Mouse (Mus musculus): ENCODE measurements around the gene Gabra5. TPM values are rescaled to one million over a fixed set of nuclear protein-coding genes. Genes with fewer than 3 reads are reported as not detected.

Gene Gabra5
- polyA plus RNA-seq (2015; fragmentation: Nextera tagmentation; extraction: Ambion mirVana), result 43.9 and 55.0 TPM in 2 replicates

- peak within 1 kb of the TSS; percentile 85 for H3K9ac ChIP-seq (ENCODE audit: low read depth, low read length)
- peaks cover 18% of the 10 kb centered on the region for H3K27me3 ChIP-seq (ENCODE audit: control insufficient read depth, insufficient read depth, low read depth, low read length)
- H3K36me3 ChIP-seq (ENCODE audit: control insufficient read depth, insufficient read depth, low read length), result no peaks in the 10 kb centered on the region
- WGBS, result under 1% methylated on average over 59 of the region's 59 CpGs
- H3K4me2 ChIP-seq (ENCODE audit: low read length), result peak within 1 kb of the TSS; percentile 73
- H3K9me3 ChIP-seq (replicated peaks; ENCODE audit: control insufficient read depth, low read length, poor library complexity, severe bottlenecking), result no peaks in the 10 kb centered on the region
- H3K27ac ChIP-seq (ENCODE audit: low read length), result peak within 1 kb of the TSS; percentile 60
- ATAC-seq, result peak; percentile 90
- H3K4me1 ChIP-seq (ENCODE audit: control insufficient read depth, insufficient read depth, low read length), result peaks cover 8% of the 10 kb centered on the region; the same call in 1 of the 2 replicates
- H3K4me3 ChIP-seq (ENCODE audit: low read depth, low read length), result peak within 1 kb of the TSS; percentile 73
These were observed at the start of gene Gabra5 for GRCm38 (mm10) chr7:57509681-57510141. Gene Gabra5, minus strand, starts transcription at chr7:57510059.

- 21% methylated on average over 7 of the region's 7 CpGs for WGBS
- ATAC-seq, result no peak
These were observed 28.7 kb upstream of the Gabra5 start for GRCm38 (mm10) chr7:57538565-57538964.

GRCm38 (mm10) chr7:57532676-57533075 is 22.8 kb upstream of the Gabra5 start:
- Histone ChIP-seq H3K36me3 (ENCODE audit: control insufficient read depth, insufficient read depth, low read length) (no peaks in the 10 kb centered on the region), H3K4me3 (ENCODE audit: low read depth, low read length) (no peak overlapping the region), H3K27ac (ENCODE audit: low read length) (no peak overlapping the region), H3K4me1 (ENCODE audit: control insufficient read depth, insufficient read depth, low read length) (no peaks in the 10 kb centered on the region), H3K27me3 (ENCODE audit: control insufficient read depth, insufficient read depth, low read depth, low read length) (no peaks in the 10 kb centered on the region), H3K4me2 (ENCODE audit: low read length) (no peak overlapping the region), H3K9me3 (replicated peaks; ENCODE audit: control insufficient read depth, low read length, poor library complexity, severe bottlenecking) (no peaks in the 10 kb centered on the region), H3K9ac (ENCODE audit: low read depth, low read length) (no peak overlapping the region)
- no peak for ATAC-seq
- WGBS, result 86% methylated on average over 10 of the region's 10 CpGs

More at GRCm38 (mm10) chr7:57538565-57538964, 28.7 kb upstream of the Gabra5 start:
- H3K9ac ChIP-seq (ENCODE audit: low read depth, low read length), result no peak overlapping the region
- no peak overlapping the region for H3K4me2 ChIP-seq (ENCODE audit: low read length)
- H3K27me3 ChIP-seq (ENCODE audit: control insufficient read depth, insufficient read depth, low read depth, low read length), result no peaks in the 10 kb centered on the region
- no peaks in the 10 kb centered on the region for H3K9me3 ChIP-seq (replicated peaks; ENCODE audit: control insufficient read depth, low read length, poor library complexity, severe bottlenecking)
- H3K4me1 ChIP-seq (ENCODE audit: control insufficient read depth, insufficient read depth, low read length), result no peaks in the 10 kb centered on the region
- H3K27ac ChIP-seq (ENCODE audit: low read length), result no peak overlapping the region
- H3K4me3 ChIP-seq (ENCODE audit: low read depth, low read length), result no peak overlapping the region
- H3K36me3 ChIP-seq (ENCODE audit: control insufficient read depth, insufficient read depth, low read length), result no peaks in the 10 kb centered on the region

DNA sequence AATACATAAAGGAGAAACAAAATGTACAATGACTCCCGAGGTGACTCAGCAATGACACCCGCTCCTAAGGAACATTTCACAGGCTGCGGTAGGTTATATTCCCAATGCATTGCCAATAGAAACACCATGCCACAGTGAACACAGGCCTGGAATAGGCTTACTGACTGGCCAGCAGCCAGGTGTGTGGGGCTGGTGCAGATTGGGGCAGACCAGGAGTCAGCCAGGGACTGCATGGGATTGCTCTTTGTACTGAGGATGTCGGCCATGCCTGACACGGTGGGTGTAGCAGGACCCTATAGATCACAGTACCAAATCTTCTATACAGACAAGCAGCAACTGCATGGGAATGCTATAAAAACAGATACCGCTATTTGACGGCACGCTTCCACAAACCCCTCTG is 20.1 kb upstream of the Gabra5 start:
- no peak overlapping the region for H3K4me2 ChIP-seq (ENCODE audit: low read length)
- no peak for ATAC-seq
- no peak overlapping the region for H3K4me3 ChIP-seq (ENCODE audit: low read depth, low read length)
- H3K27me3 ChIP-seq (ENCODE audit: control insufficient read depth, insufficient read depth, low read depth, low read length), result no peaks in the 10 kb centered on the region
- H3K9me3 ChIP-seq (replicated peaks; ENCODE audit: control insufficient read depth, low read length, poor library complexity, severe bottlenecking), result no peaks in the 10 kb centered on the region
- H3K9ac ChIP-seq (ENCODE audit: low read depth, low read length), result no peak overlapping the region
- no peak overlapping the region for H3K27ac ChIP-seq (ENCODE audit: low read length)
- WGBS, result 92% methylated on average over 8 of the region's 8 CpGs
- H3K4me1 ChIP-seq (ENCODE audit: control insufficient read depth, insufficient read depth, low read length), result no peaks in the 10 kb centered on the region
- H3K36me3 ChIP-seq (ENCODE audit: control insufficient read depth, insufficient read depth, low read length), result no peaks in the 10 kb centered on the region

DNA sequence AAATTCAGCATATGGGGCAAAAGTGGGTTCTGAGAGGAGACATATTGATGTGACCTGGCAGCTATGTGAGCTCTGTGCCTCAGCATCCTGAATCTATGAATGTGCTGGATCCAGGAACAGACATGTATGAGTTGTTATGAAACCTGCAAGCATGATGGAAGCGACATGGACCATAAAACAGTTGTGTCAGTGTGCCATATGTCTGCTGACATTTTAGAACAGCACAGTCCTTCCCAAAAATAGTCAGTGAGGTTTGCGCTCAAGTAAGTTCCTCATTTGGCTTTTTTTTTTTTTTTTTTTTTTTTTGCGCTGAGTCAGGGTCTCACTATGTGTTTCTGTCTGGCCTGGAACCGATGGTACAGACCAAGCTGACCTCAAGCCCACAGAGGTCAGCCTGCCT is 19.6 kb upstream of the Gabra5 start:
- Histone ChIP-seq H3K4me3 (ENCODE audit: low read depth, low read length) (no peak overlapping the region), H3K4me1 (ENCODE audit: control insufficient read depth, insufficient read depth, low read length) (no peaks in the 10 kb centered on the region), H3K9me3 (replicated peaks; ENCODE audit: control insufficient read depth, low read length, poor library complexity, severe bottlenecking) (no peaks in the 10 kb centered on the region), H3K27me3 (ENCODE audit: control insufficient read depth, insufficient read depth, low read depth, low read length) (no peaks in the 10 kb centered on the region), H3K9ac (ENCODE audit: low read depth, low read length) (no peak overlapping the region), H3K36me3 (ENCODE audit: control insufficient read depth, insufficient read depth, low read length) (no peaks in the 10 kb centered on the region), H3K4me2 (ENCODE audit: low read length) (no peak overlapping the region), H3K27ac (ENCODE audit: low read length) (no peak overlapping the region)
- no peak for ATAC-seq
- WGBS, result 87% methylated on average over 4 of the region's 4 CpGs

DNA sequence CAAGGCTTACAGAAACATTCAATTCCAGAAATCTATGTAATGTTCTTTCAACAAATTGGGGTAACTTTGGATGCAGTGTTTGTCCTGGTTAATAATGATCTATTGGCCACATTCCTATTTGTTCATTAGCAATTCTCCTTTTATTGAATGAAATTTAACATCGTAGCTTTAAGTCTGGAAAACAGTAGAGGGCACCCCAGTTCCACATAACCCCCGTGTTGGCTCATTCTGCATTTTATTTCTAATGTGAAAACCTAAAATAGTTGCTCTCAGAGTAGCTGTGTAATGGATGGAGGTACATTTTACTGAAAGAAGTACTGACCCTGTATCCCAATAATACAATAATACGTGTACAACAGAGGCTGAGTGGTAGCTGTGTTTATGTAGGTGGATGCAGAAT is 3.1 kb upstream of the Gabra5 start:
- Histone ChIP-seq H3K4me3 (ENCODE audit: low read depth, low read length) (no peak overlapping the region), H3K27ac (ENCODE audit: low read length) (no peak overlapping the region), H3K9ac (ENCODE audit: low read depth, low read length) (no peak overlapping the region), H3K27me3 (ENCODE audit: control insufficient read depth, insufficient read depth, low read depth, low read length) (peaks cover 7% of the 10 kb centered on the region), H3K36me3 (ENCODE audit: control insufficient read depth, insufficient read depth, low read length) (no peaks in the 10 kb centered on the region), H3K9me3 (replicated peaks; ENCODE audit: control insufficient read depth, low read length, poor library complexity, severe bottlenecking) (no peaks in the 10 kb centered on the region), H3K4me1 (ENCODE audit: control insufficient read depth, insufficient read depth, low read length) (peaks cover 6% of the 10 kb centered on the region; the same call in 1 of the 2 replicates), H3K4me2 (ENCODE audit: low read length) (no peak overlapping the region)
- WGBS, result 30% methylated on average over 3 of the region's 3 CpGs
- ATAC-seq, result no peak

GRCm38 (mm10) chr7:57508860-57509632 is 813 bp downstream of the Gabra5 start:
- Histone ChIP-seq H3K27me3 (ENCODE audit: control insufficient read depth, insufficient read depth, low read depth, low read length) (peaks cover 18% of the 10 kb centered on the region), H3K9me3 (replicated peaks; ENCODE audit: control insufficient read depth, low read length, poor library complexity, severe bottlenecking) (no peaks in the 10 kb centered on the region), H3K4me3 (ENCODE audit: low read depth, low read length) (peak overlapping the region; percentile 73), H3K4me1 (ENCODE audit: control insufficient read depth, insufficient read depth, low read length) (peaks cover 8% of the 10 kb centered on the region; the same call in 1 of the 2 replicates), H3K27ac (ENCODE audit: low read length) (peak overlapping the region; percentile 60), H3K36me3 (ENCODE audit: control insufficient read depth, insufficient read depth, low read length) (no peaks in the 10 kb centered on the region), H3K9ac (ENCODE audit: low read depth, low read length) (peak overlapping the region; percentile 85), H3K4me2 (ENCODE audit: low read length) (peak overlapping the region; percentile 73)
- under 1% methylated on average over 63 of the region's 72 CpGs for WGBS
- peak; percentile 85 for ATAC-seq

- H3K9me3 ChIP-seq (replicated peaks; ENCODE audit: control insufficient read depth, low read length, poor library complexity, severe bottlenecking), result no peaks in the 10 kb centered on the region
- 60% methylated on average over 4 of the region's 4 CpGs for WGBS
- H3K4me3 ChIP-seq (ENCODE audit: low read depth, low read length), result no peak overlapping the region
- peaks cover 9% of the 10 kb centered on the region for H3K27me3 ChIP-seq (ENCODE audit: control insufficient read depth, insufficient read depth, low read depth, low read length)
- no peak overlapping the region for H3K4me2 ChIP-seq (ENCODE audit: low read length)
- no peak overlapping the region for H3K9ac ChIP-seq (ENCODE audit: low read depth, low read length)
- H3K36me3 ChIP-seq (ENCODE audit: control insufficient read depth, insufficient read depth, low read length), result no peaks in the 10 kb centered on the region
- H3K4me1 ChIP-seq (ENCODE audit: control insufficient read depth, insufficient read depth, low read length), result peaks cover 3% of the 10 kb centered on the region; the same call in 1 of the 2 replicates
- no peak for ATAC-seq
- H3K27ac ChIP-seq (ENCODE audit: low read length), result no peak overlapping the region
These were observed 7.0 kb downstream of the Gabra5 start for GRCm38 (mm10) chr7:57502809-57503208.

DNA sequence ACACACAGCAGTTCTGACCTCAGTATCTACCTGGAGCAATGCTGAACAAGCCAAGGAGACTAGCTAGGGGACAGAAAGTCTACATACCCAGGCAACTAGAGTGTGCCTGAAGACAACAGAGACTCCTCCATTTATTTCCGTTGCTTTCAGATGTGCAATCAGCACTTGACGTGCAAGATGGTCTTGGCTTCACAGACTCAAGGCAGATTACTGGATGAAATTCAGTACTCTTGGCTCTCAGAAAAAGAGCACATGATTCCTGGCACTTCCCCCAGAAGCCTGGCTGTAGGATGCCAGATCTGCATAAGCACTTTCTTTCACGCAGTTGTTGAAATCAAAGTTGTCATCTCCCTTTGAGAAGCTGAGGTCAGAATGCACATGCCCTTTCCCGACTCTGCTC is 18.1 kb downstream of the Gabra5 start:
- H3K27me3 ChIP-seq (ENCODE audit: control insufficient read depth, insufficient read depth, low read depth, low read length), result no peaks in the 10 kb centered on the region
- no peak for ATAC-seq
- 70% methylated on average over 4 of the region's 4 CpGs for WGBS
- peaks cover 5% of the 10 kb centered on the region; the same call in 1 of the 2 replicates for H3K36me3 ChIP-seq (ENCODE audit: control insufficient read depth, insufficient read depth, low read length)
- no peak overlapping the region for H3K9ac ChIP-seq (ENCODE audit: low read depth, low read length)
- no peak overlapping the region for H3K4me3 ChIP-seq (ENCODE audit: low read depth, low read length)
- no peaks in the 10 kb centered on the region for H3K4me1 ChIP-seq (ENCODE audit: control insufficient read depth, insufficient read depth, low read length)
- no peak overlapping the region for H3K27ac ChIP-seq (ENCODE audit: low read length)
- no peaks in the 10 kb centered on the region for H3K9me3 ChIP-seq (replicated peaks; ENCODE audit: control insufficient read depth, low read length, poor library complexity, severe bottlenecking)
- no peak overlapping the region for H3K4me2 ChIP-seq (ENCODE audit: low read length)
